Mouse (Mus musculus) C2C12 (cell line): Measurements from ENCODE around the gene Ilk. TPM values are rescaled to one million over a fixed set of nuclear protein-coding genes. Genes with fewer than 3 reads are reported as not detected.

ENCODE experiments used
- H3K27me3 ChIP-seq: one replicate; pipeline ENCODE4 v1.6.1; 2011; ENCODE audit not compliant: control insufficient read depth, insufficient read depth, insufficient read length
- H3K36me3 ChIP-seq: one replicate; pipeline ENCODE4 v1.6.1; 2011; ENCODE audit not compliant: control insufficient read depth, insufficient read depth
- H3K4me3 ChIP-seq: one replicate; pipeline ENCODE4 v1.5.1; 2011; ENCODE audit warnings: mild to moderate bottlenecking, control low read depth; ENCODE audit not compliant: poor library complexity, insufficient read depth, severe bottlenecking
- H3K79me2 ChIP-seq: one replicate; pipeline ENCODE4 v1.6.1; 2011; ENCODE audit not compliant: control insufficient read depth, insufficient read depth
- H3K79me3 ChIP-seq: one replicate; pipeline ENCODE4 v1.6.1; 2011; ENCODE audit warnings: low read depth, control low read depth
- H3ac ChIP-seq: one replicate; pipeline ENCODE3; 2011; ENCODE audit warnings: low read depth; ENCODE audit not compliant: control insufficient read depth, insufficient read length
- CEBPB ChIP-seq: IDR thresholded peaks from one replicate; pipeline ENCODE4 v1.6.1; 2011; ENCODE audit warnings: low read depth, mild to moderate bottlenecking, control low read depth, moderate library complexity
- CTCF ChIP-seq: IDR thresholded peaks from one replicate; pipeline ENCODE4 v1.5.1; 2011; ENCODE audit not compliant: control insufficient read depth, insufficient read depth, insufficient read length
- FOSL1 ChIP-seq: IDR thresholded peaks from one replicate; pipeline ENCODE4 v1.8.0; 2011; ENCODE audit warnings: mild to moderate bottlenecking, low read length; ENCODE audit not compliant: poor library complexity, insufficient read depth, severe bottlenecking
- MAX ChIP-seq: IDR thresholded peaks from one replicate; pipeline ENCODE4 v1.6.1; 2011; ENCODE audit warnings: mild to moderate bottlenecking, control low read depth
- MYOD1 ChIP-seq: IDR thresholded peaks from one replicate; pipeline ENCODE4 v1.6.1; 2011; ENCODE audit warnings: low read depth; ENCODE audit not compliant: control insufficient read depth, insufficient read length
- MYOG ChIP-seq: IDR thresholded peaks from one replicate; pipeline ENCODE4 v1.6.1; 2011; ENCODE audit not compliant: control insufficient read depth, insufficient read length; ENCODE audit errors: extremely low read depth
- USF1 ChIP-seq: IDR thresholded peaks from one replicate; pipeline ENCODE4 v1.6.1; 2011; ENCODE audit warnings: low read depth, mild to moderate bottlenecking, control low read depth, moderate library complexity
- polyA plus RNA-seq: library from polyadenylated mRNA; unstranded; fragments of >200 nt; fragmentation: generic; extraction: Trizol; gene quantifications from one replicate; pipeline ENCODE4 v1.2.1, GENCODE M21; 2012; ENCODE audit warnings: missing spikeins

Ilk gene
- polyA plus RNA-seq, 1 experiment = 375 TPM

GRCm38 (mm10) chr7:105774661-105775060, 38.3 kb downstream of the Ilk start:
- H3K79me2 ChIP-seq = no peaks in the 10 kb centered on the region
- H3K4me3 ChIP-seq = no peak overlapping the region
- no peak overlapping the region for H3ac ChIP-seq
- H3K27me3 ChIP-seq = peaks cover 3% of the 10 kb centered on the region
- no peaks in the 10 kb centered on the region for H3K36me3 ChIP-seq
- TF ChIP-seq CEBPB (no peak), USF1 (no peak), MAX (no peak), MYOG (no peak), CTCF (no peak), FOSL1 (no peak), MYOD1 (no peak)
- H3K79me3 ChIP-seq = no peaks in the 10 kb centered on the region

GRCm38 (mm10) chr7:105776026-105776425, 39.6 kb downstream of the Ilk start:
- peaks cover 3% of the 10 kb centered on the region for H3K27me3 ChIP-seq
- no peaks in the 10 kb centered on the region for H3K79me3 ChIP-seq
- H3K79me2 ChIP-seq = no peaks in the 10 kb centered on the region
- H3K36me3 ChIP-seq = no peaks in the 10 kb centered on the region
- no peak for TF ChIP-seq CEBPB
- TF ChIP-seq USF1 = no peak
- no peak for TF ChIP-seq MYOG
- TF ChIP-seq FOSL1 = no peak
- TF ChIP-seq MYOD1 = no peak
- no peak for TF ChIP-seq MAX
- no peak for TF ChIP-seq CTCF
- no peak overlapping the region for H3K4me3 ChIP-seq
- H3ac ChIP-seq = no peak overlapping the region

- no peaks in the 10 kb centered on the region for H3K79me3 ChIP-seq
- H3K4me3 ChIP-seq = no peak overlapping the region
- TF ChIP-seq MAX = no peak
- TF ChIP-seq MYOD1 = no peak
- TF ChIP-seq MYOG = no peak
- no peak for TF ChIP-seq CTCF
- no peaks in the 10 kb centered on the region for H3K79me2 ChIP-seq
- H3K36me3 ChIP-seq = no peaks in the 10 kb centered on the region
- H3K27me3 ChIP-seq = peaks cover 3% of the 10 kb centered on the region
- H3ac ChIP-seq = no peak overlapping the region
These were observed 40.9 kb downstream of the Ilk start for GRCm38 (mm10) chr7:105777316-105777715.

- Histone ChIP-seq H3K4me3 (no peak overlapping the region), H3K27me3 (peaks cover 3% of the 10 kb centered on the region), H3K79me2 (no peaks in the 10 kb centered on the region), H3K79me3 (no peaks in the 10 kb centered on the region), H3ac (peak overlapping the region; percentile 4), H3K36me3 (no peaks in the 10 kb centered on the region)
- TF ChIP-seq FOSL1 (no peak), USF1 (no peak), CEBPB (no peak), CTCF (no peak), MYOD1 (peak; percentile 91), MYOG (no peak), MAX (peak; percentile 94)
These were observed 41.6 kb downstream of the Ilk start for GRCm38 (mm10) chr7:105777797-105778552.

GRCm38 (mm10) chr7:105778553-105779265, 42.3 kb downstream of the Ilk start:
- peaks cover 3% of the 10 kb centered on the region for H3K27me3 ChIP-seq
- H3ac ChIP-seq = no peak overlapping the region
- H3K4me3 ChIP-seq = no peak overlapping the region
- no peaks in the 10 kb centered on the region for H3K36me3 ChIP-seq
- H3K79me3 ChIP-seq = no peaks in the 10 kb centered on the region
- no peak for TF ChIP-seq CEBPB
- no peak for TF ChIP-seq MYOD1
- no peak for TF ChIP-seq CTCF
- no peak for TF ChIP-seq USF1
- no peak for TF ChIP-seq MYOG
- TF ChIP-seq MAX = no peak
- TF ChIP-seq FOSL1 = no peak
- no peaks in the 10 kb centered on the region for H3K79me2 ChIP-seq

- H3K4me3 ChIP-seq = no peak overlapping the region
- H3ac ChIP-seq = no peak overlapping the region
- H3K79me2 ChIP-seq = no peaks in the 10 kb centered on the region
- H3K79me3 ChIP-seq = no peaks in the 10 kb centered on the region
- H3K27me3 ChIP-seq = peaks cover 6% of the 10 kb centered on the region
- H3K36me3 ChIP-seq = no peaks in the 10 kb centered on the region
- no peak for TF ChIP-seq MYOD1
- TF ChIP-seq MAX = no peak
- TF ChIP-seq FOSL1 = no peak
- no peak for TF ChIP-seq MYOG
- TF ChIP-seq USF1 = no peak
- no peak for TF ChIP-seq CTCF
- TF ChIP-seq CEBPB = no peak
These were observed 47.5 kb downstream of the Ilk start for GRCm38 (mm10) chr7:105783861-105784260.
